Mouse (Mus musculus): ENCODE results near the gene Tmprss11e. TPM values are rescaled to one million over a fixed set of nuclear protein-coding genes. Genes with fewer than 3 reads are reported as not detected.

Gene Tmprss11e
- polyA plus RNA-seq, 1 experiment, result not detected

DNA sequence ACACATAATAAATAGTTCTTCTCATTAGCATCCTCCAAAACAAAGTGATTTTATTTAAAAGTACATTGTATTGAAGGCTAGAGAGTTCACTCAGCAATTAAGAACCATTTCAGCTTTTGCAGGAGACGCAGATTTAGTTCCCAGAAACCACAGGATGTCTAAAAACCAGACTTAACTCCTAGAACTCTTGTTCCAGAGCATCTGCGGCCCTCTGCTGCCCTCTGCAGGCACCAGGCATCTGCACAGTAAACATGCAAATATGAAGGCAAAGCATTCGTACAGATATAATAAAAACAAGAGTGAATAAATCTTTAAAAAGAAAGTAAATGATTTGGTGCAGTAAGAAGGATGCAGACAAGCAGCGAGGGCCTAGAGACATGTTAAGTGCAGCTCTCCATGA lies 60.9 kb downstream of the Tmprss11e start:
- WGBS, result 47% methylated on average over 4 of the region's 4 CpGs
- H3K4me3 ChIP-seq (ENCODE audit: extremely low read depth, insufficient read depth, insufficient read length), result no peak overlapping the region
- no peaks in the 10 kb centered on the region for H3K4me1 ChIP-seq (ENCODE audit: control insufficient read depth, insufficient read depth, insufficient read length)
- no peak for DNase-seq (ENCODE audit: low read depth in 1 of 2, low spot score in 2 of 2)
- no peak for TF ChIP-seq POLR2A (IDR thresholded peaks at IDR 0.05; ENCODE audit: low read depth, low read length)
- no peak for TF ChIP-seq CTCF (IDR thresholded peaks at IDR 0.05; ENCODE audit: extremely low read depth, insufficient read depth, insufficient read length, insufficient replicate concordance)
- H3K36me3 ChIP-seq (ENCODE audit: control insufficient read depth, insufficient read depth, low read length), result no peaks in the 10 kb centered on the region
- H3K27ac ChIP-seq (ENCODE audit: insufficient read depth, low read length), result no peak overlapping the region
- H3K27me3 ChIP-seq (ENCODE audit: control insufficient read depth, insufficient read depth, low read length), result no peaks in the 10 kb centered on the region

DNA sequence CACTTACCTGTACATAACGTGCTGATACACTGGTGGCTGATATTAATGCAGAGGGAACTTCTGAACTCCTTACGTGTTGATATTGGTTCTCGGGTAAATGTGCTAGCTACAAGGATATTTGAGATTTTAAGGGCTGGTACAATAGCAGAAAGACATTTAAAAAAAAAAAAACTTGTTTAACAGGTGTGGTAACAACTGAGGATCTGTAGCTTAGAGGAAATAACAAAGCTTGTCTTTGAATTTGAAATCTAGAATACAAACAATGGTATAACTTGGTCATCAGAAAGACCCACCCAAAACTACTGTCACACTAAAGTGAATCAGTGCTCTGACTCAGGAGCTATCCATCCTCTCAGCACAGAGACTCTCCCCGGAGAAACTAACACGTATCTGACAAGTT lies 69.4 kb downstream of the Tmprss11e start, which contains the start of gene Tmprss11b:
TSS of gene Tmprss11b (minus strand) at position 101 of the 400 bp plus-strand sequence.
- Histone ChIP-seq H3K27ac (ENCODE audit: insufficient read depth, low read length) (no peak within 1 kb of the TSS), H3K27me3 (ENCODE audit: control insufficient read depth, insufficient read depth, low read length) (no peaks in the 10 kb centered on the region), H3K4me1 (ENCODE audit: control insufficient read depth, insufficient read depth, insufficient read length) (no peaks in the 10 kb centered on the region), H3K36me3 (ENCODE audit: control insufficient read depth, insufficient read depth, low read length) (no peaks in the 10 kb centered on the region), H3K4me3 (ENCODE audit: extremely low read depth, insufficient read depth, insufficient read length) (no peak within 1 kb of the TSS)
- no peak for DNase-seq (ENCODE audit: low read depth in 1 of 2, low spot score in 2 of 2)
- 79% methylated on average over 5 of the region's 5 CpGs for WGBS
- no peak for TF ChIP-seq CTCF (IDR thresholded peaks at IDR 0.05; ENCODE audit: extremely low read depth, insufficient read depth, insufficient read length, insufficient replicate concordance)
- no peak for TF ChIP-seq POLR2A (IDR thresholded peaks at IDR 0.05; ENCODE audit: low read depth, low read length)

Other genes with a start within 250 kb of the Tmprss11e start
- not detected in 2 replicates for gene Tmprss11g, start 227.2 kb downstream of the Tmprss11e start, polyA plus RNA-seq (2012; rRNA removed)
- gene Tmprss11f, start 113.4 kb downstream of the Tmprss11e start, polyA plus RNA-seq (2012; rRNA removed), result not detected in 2 replicates
- gene Tmprss11b, start 69.5 kb downstream of the Tmprss11e start, polyA plus RNA-seq (2012; rRNA removed), result not detected in 2 replicates
- 10.3 and 14.9 TPM in 2 replicates for gene Ythdc1, start 58.4 kb upstream of the Tmprss11e start, polyA plus RNA-seq (2012; rRNA removed)
- gene Ugt2b34, start 161.1 kb upstream of the Tmprss11e start, polyA plus RNA-seq (2012; rRNA removed), result 0.04 TPM in 1 of 2 replicates, not detected in the other
- not detected in 2 replicates for gene Ugt2b1, start 180.7 kb upstream of the Tmprss11e start, polyA plus RNA-seq (2012; rRNA removed)